Mouse (Mus musculus) neutrophil, adult 65 days (primary cell): ENCODE data around the gene Mxd4. TPM values are rescaled to one million over a fixed set of nuclear protein-coding genes. Genes with fewer than 3 reads are reported as not detected.

Source experiments
- total RNA-seq: library from RNA; stranded (reverse); gene quantifications from 2 replicates; pipeline ENCODE4 v1.2.4, GENCODE M21; 2023

Gene Mxd4
- 54.1 and 75.9 TPM in 2 replicates for total RNA-seq

GRCm38 (mm10) chr5:34187601-34188316 is at the start of gene Mxd4:
Gene Mxd4 (minus strand): TSS chr5:34187720.

GRCm38 (mm10) chr5:34168950-34169891 is 18.3 kb downstream of the Mxd4 start, which contains the start of the genes Poln and Haus3:
Gene Poln (minus strand): TSS chr5:34169448.
Gene Haus3 (minus strand): TSS chr5:34169527.

Other genes starting within 250 kb of the Mxd4 start
- 12.6 and 18.6 TPM in 2 replicates for gene Gm1673, start 204.3 kb downstream of the Mxd4 start, total RNA-seq
- 19.5 and 20.7 TPM in 2 replicates for gene Nat8l, start 191.7 kb downstream of the Mxd4 start, total RNA-seq
- gene Poln, start 18.3 kb downstream of the Mxd4 start, total RNA-seq = 0.28 and 1.1 TPM in 2 replicates
- gene Haus3, start 18.2 kb downstream of the Mxd4 start, total RNA-seq = 19.2 and 21.9 TPM in 2 replicates
- 1.5 and 3.0 TPM in 2 replicates for gene Zfyve28, start 100.7 kb upstream of the Mxd4 start, total RNA-seq
- not detected in 2 replicates for gene Cfap99, start 100.9 kb upstream of the Mxd4 start, total RNA-seq
- 150 and 201 TPM in 2 replicates for gene Rnf4, start 148.6 kb upstream of the Mxd4 start, total RNA-seq
- gene Fam193a, start 182.2 kb upstream of the Mxd4 start, total RNA-seq = 43.1 and 44.6 TPM in 2 replicates